Mouse (Mus musculus): Measurements from ENCODE around the gene Pex10.

Gene Pex10

DNA sequence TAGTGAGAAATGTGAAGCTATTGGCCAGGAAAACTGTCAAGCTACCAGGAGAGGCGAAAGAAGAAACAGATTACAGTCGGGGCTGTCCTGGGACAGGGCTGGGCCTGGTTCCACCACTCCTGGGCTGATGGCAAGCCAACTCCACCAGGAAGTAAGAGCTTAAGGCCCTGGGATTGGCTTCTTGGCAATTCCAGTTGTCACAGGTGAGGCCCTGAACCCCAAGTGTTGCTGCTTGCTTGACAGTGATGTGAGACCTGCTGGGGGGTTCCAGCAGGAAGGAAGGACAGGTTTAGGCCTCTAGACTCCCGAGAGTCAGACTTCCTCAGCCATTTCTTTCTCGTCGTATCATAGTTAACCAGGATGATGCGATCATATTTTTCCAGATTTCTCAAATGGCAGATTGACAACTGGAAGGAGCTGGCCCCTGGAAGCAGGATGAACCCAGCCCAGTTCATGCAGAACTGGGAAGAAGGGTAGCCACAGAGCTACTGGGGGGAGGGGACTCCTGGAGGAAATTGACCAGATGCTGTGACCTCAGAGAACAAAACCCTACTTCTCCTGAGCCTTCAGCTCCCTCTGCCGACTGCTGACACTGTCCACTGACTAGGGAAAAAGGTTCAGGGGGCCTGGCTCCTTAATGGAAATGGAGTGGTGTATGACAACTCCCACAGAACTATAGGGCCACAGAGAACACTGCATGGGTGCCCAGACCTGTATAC is 26.8 kb downstream of the Pex10 start:
- DNase-seq (ENCODE audit: low spot score in 2 of 2) = no peak

DNA sequence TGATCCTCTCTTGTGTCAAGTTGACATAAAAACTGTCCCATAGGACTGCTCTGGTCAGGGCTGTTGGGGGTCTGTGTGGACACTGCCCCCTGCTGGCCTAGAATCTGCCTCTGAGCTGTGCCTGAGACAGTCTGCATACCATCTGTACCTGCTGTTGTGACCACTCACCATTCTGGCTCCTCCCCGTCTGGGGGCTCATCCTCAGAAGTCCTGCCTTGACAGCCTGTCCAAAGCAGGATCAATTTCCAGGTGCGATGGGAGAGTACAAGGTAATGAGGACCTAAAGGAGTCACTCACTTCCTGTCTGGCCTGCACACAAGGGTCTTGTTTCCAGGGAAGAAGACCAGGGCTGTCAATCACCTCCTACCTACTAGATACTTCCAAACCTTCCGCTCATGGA is 27.7 kb downstream of the Pex10 start:
- DNase-seq (ENCODE audit: low spot score in 2 of 2) = no peak

DNA sequence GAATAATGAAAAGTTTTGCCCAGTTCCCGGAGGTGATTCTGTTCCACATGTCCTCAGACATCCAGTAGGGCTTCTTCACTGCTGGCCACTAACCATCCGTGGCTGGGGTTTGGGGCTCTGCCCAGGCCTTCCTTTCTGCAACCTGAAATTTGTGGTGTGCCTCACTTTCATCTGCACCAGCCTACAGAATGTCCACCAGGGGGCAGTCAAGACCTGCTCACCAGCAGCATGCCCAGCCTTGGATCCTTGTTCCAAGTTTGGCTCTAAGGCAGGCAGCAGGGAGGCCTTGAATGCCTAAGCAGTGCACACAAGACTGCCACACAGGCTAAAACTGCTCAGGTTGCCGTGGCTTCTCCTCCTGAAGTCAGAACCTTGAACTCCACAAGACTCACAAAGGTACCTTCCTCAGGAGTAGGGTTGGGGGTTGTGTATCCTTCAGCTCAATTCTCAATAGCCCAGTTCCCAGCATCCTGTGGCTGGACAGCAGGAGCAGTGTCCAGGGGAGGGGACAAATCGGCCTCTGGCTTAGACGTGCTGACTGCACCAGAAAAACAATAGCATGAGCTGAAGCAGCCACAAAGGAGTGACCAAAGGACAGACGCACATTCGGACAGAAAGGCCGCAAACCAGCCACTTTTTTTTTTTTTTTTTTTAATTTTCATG is 28.6 kb downstream of the Pex10 start:
- DNase-seq (ENCODE audit: low spot score in 2 of 2) = peak; percentile 71 to 83

DNA sequence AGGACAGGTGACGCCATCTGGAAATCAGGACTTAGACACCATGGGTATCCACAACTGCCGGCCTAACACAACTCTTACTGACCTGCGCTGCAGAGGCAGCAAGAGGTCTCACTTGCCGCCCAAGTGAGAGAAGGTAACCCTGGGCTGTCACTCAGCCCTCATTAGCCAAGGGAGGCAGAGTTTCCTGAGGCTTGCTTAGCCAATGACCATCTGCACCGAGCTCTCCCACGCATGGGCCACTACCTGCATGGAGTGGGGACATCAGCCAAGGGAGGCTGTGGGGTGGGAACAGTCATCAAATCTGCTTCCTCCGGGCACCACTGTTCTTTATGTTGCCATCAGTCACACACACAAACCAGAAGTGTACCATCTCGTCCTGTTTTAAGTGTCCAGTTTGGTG is 29.2 kb downstream of the Pex10 start:
- DNase-seq (ENCODE audit: low spot score in 2 of 2) = no peak

DNA sequence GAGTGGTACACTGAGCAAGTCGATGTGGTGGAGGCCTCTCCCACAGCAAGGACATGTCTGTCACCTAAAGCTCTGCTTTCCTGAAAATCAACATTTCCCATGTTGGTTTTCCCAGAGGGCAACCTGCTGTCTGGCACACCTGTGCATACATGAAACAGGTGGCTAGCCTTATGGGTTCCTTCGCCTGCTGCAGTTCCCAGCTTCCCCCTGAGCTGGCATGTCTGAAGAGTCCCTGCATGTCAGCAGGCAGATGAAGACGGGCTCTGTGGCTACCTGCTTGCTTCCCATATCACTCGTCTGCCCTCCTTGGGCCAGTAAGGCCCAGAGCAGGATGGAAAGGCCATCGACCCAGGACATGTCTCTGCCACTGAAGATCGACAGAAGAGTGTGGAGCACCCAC is 30.6 kb downstream of the Pex10 start:
- DNase-seq (ENCODE audit: low spot score in 2 of 2) = no peak

DNA sequence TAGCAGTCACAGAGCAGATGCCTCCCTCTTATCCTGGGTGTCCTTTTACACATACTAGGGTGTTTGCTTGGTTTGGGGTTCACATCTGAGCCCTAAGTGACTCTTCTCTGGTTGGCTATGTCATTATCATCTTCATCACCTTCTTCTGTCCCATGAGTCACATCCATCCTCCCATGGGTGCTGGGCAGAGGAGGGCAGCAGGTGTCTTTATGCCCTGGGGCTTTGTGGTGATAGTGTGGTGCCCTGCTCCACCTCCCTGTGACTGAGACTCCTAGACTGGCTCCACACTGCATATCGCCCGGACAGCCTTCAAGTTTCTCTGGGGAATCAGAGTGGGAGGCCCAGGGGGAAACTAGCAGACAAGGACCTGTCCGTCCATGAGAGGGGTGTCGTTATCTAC is 31.8 kb downstream of the Pex10 start:
- no peak for DNase-seq (ENCODE audit: low spot score in 2 of 2)

DNA sequence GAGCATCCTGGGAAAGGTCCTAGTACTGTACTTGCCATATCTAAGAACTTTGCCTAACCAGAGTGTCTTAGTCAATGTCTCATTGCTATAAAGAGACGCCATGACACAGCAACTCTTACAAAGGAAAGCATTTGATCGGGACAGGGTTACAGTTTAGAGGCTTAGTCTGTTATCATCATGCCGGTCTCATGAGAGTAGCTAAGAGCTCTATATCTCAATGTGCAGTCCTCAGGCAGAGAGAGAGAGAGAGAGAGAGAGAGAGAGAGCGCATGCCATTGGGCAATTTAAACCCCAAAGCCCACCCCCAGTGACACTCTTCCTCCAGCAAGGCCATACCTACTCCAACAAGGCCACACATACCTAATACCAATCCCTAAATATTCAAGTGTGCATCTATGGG is 41.1 kb downstream of the Pex10 start:
- no peak for DNase-seq (ENCODE audit: low spot score in 2 of 2)

DNA sequence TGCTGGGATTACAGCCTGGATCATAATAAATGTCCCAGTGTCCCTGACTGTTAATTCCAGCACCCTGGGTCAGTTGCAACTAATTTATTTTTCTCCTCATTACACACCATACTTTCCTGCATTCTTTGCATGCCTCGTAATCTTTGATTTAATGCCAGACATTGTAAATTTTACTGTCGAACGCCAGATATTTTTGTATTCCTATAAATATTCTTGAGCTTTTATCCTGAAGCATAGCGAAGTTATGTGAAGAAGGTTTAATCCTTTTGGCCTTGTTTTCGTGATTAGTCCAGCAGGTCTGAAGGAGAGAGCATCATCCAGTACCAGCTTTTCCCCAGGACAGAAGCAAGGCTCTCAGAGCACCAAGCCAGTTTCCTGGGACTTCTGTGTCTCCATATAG is 42.7 kb downstream of the Pex10 start:
- DNase-seq (ENCODE audit: low spot score in 2 of 2) = no peak

DNA sequence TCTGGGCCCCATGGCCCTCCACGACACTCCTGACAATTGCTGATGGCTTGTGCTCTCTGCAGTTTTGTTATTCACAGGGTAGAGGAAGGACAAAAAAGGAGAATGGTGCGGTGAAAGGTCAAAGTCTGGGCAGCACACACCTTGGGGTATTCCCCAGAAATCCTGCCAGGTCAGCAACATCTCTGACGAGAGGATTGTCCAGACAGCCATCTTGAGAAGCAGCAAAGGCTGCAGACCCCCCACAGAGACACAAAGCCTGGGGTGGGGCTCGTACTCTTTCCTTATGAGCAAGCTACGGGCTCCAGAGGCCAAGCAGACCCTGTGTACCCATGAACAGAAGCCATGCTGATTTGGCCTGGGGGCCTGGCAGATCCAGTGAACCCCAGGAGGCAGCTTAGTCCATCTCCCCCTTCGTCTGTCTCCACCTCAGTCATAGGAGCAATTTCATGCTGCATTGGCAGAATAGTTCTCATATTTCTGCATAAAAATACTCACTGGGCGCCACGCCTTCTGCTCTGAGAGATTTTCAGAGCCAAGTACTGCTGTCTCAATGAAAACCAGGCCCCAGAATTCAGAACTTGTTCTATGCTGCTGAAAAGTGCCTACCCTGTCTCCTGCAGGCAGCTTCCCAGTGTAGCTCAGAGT is 47.1 kb downstream of the Pex10 start:
- DNase-seq (ENCODE audit: low spot score in 2 of 2) = no peak

DNA sequence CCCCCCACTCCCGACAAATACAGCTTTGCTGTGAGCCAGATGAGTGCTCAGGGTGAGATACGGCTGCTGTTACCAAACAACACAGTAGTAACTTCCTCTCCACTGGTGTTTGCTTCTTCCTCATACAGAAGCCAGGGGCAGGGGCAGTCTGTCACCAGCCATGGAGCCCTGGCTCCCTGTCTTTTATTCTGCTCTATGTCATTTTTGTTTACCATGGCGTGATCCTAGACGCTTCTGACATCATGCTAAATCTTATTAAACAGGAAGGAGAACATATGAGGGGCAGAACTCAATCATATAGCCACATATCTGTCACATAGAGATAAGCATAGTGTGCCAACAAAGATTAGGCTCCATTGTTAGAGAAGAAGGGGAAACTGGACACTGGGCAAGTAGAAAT is 49.8 kb downstream of the Pex10 start:
- DNase-seq (ENCODE audit: low spot score in 2 of 2) = no peak

DNA sequence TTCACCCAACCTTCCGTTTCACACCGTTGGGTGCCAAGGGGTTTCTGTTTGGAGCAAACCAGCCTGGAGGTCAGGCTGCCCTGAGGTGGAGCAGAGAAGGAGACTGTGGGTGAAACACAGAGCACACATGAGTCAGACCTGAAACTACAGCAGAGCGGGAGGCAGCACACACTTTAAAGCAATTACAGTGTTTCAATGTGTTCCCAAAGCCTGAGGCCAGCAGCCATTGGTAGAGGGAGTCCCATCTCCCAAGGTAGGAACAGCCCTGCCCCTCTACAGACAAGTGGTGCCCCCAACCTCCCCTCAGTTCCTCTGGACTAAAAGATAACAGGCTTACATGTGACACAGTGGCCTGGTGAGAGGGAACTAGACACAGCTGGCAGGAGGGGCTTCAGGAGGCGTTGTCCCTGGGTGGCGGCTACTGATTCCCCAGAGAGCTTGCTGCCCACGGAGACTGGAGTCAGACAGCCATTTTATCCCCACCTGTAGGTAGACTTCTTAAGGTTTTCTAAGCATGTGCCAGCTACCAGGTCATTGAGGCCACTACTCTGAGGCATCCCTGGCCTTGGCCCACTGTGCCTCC is 50.7 kb downstream of the Pex10 start:
- no peak for DNase-seq (ENCODE audit: low spot score in 2 of 2)

DNA sequence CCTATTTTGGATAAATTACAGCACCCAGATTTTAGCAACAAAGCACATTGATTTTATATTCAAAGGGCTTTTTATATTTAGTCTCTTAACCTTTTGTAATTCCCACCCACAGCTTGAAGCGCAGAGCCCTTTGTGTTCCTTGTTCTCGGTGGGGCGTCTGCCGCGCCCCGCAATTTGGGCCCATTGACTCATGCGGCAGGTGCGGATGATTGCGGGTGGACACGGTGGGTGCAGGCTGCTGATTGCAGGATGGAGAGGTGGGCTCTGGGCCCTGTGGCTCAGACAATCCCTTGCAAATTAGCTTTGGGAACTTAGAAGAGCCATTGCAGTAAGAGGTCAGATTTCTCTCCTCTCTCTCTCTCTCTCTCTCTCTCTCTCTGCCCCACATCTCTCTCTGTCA is 51.5 kb downstream of the Pex10 start:
- no peak for DNase-seq (ENCODE audit: low spot score in 2 of 2)

DNA sequence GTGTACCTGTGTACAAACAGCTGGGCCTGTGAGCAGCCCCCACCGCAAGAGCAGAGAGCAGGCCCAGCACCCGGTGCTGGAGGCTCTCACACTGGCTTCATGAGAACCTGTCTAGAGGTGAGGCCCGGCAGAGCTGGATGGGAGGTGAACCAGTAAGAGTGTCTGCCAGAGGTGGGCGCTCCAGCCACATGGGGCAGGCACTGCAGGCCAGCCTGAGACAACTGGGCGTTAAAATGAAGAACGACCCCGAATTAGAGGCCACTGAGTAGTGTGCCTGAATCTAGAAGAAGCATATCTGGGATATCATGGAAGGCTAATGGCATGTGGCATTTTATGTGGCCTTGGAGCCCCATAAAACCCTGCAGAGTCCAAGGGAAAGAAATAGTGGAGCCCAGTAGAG is 53.2 kb downstream of the Pex10 start:
- no peak for DNase-seq (ENCODE audit: low spot score in 2 of 2)

DNA sequence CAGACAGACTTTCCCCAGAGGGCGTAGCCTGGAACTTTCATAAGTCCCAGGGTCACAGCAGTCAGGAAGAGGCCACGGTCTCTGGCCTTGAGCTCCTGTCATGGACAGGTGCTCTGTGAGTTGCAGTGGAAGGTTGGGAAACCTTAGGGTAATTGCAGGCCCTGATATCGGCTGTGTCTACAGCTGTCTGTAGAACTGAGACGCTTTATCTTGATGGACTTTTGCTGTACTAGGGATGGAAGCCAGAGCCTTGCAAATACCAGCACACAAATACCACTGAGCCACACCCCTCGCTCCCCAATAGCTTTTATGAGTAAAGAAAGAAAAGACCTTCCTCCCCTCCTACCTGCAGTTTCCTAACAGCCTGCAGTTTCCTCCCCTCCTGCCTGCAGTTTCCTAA is 53.8 kb downstream of the Pex10 start:
- DNase-seq (ENCODE audit: low spot score in 2 of 2) = peak in 1 of 2 experiments; percentile 48

DNA sequence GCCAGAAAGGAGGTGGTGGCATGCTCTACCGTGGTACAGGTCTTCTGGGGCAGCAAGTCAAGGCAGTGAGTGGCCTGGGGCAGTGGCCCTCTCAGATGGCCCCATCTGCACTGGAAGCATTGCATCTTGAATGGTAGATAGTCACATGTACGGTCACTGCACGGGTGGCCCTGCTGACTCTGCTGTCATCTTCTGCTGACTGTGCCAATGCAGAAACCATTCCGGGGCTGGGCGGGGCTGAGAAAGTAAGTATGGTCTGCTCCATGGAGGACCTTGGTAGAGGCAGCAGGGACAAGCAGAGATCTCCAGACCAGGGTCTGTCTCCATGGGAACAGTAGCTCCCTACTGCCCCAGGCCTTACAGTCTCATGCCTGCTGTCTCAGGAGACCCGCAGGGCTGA is 54.4 kb downstream of the Pex10 start:
- no peak for DNase-seq (ENCODE audit: low spot score in 2 of 2)
